Mouse (Mus musculus) small intestine, adult 2 months (tissue): Measurements from ENCODE around the gene Rita1.

Experiments
- CTCF ChIP-seq: fragments of 200-500 bp; IDR thresholded peaks from 2 replicates; pipeline ENCODE4 v1.5.1; 2012; ENCODE audit warnings: low read depth, mild to moderate bottlenecking, control low read depth, inconsistent platforms, low read length, moderate library complexity, mixed read lengths; ENCODE audit not compliant: insufficient replicate concordance, insufficient read length; ENCODE audit errors: extremely low read depth
- POLR2A ChIP-seq: fragments of 200-500 bp; IDR thresholded peaks from 2 replicates; pipeline ENCODE4 v1.6.1; 2012; ENCODE audit warnings: low read depth, mild to moderate bottlenecking, control low read depth, inconsistent platforms, low read length, moderate library complexity

GRCm38 (mm10) chr5:120615903-120616302 lies 3.5 kb upstream of the Rita1 start:
- TF ChIP-seq POLR2A (no peak), CTCF (peak; percentile 24; the same call in 1 of the 2 replicates)
